Mouse (Mus musculus) myocyte (in vitro differentiated cells): ENCODE results near the gene Gstm7.

Experiments used
- CEBPB ChIP-seq: IDR thresholded peaks from 2 replicates; pipeline ENCODE4 v1.6.1; 2011; ENCODE audit warnings: mild to moderate bottlenecking, moderate library complexity; ENCODE audit not compliant: poor library complexity, insufficient read depth, severe bottlenecking
- MAX ChIP-seq: IDR thresholded peaks from one replicate; pipeline ENCODE4 v1.6.1; 2011; ENCODE audit warnings: low read depth, mild to moderate bottlenecking, control low read depth
- MYOD1 ChIP-seq, 3 experiments: IDR thresholded peaks; one replicate each; pipeline ENCODE4 v1.6.1; 2011; ENCODE audit warnings: control low read depth in 2 of 3, low read depth in 2 of 3, mild to moderate bottlenecking in 2 of 3, moderate library complexity in 1 of 3; ENCODE audit not compliant: insufficient read length in 2 of 3, control insufficient read depth in 1 of 3
- POLR2A ChIP-seq: IDR thresholded peaks from one replicate; pipeline ENCODE4 v1.6.1; 2011; ENCODE audit warnings: low read depth, mild to moderate bottlenecking, control low read depth, moderate library complexity; ENCODE audit not compliant: insufficient read length
- POLR2AphosphoS2 ChIP-seq: IDR thresholded peaks from one replicate; pipeline ENCODE4 v1.6.1; 2011; ENCODE audit warnings: low read depth, control low read depth; ENCODE audit not compliant: insufficient read length
- REST ChIP-seq: IDR thresholded peaks from one replicate; pipeline ENCODE4 v1.6.1; 2011; ENCODE audit warnings: mild to moderate bottlenecking, control low read depth, moderate library complexity; ENCODE audit not compliant: insufficient read depth, insufficient read length
- TCF12 ChIP-seq: IDR thresholded peaks from one replicate; pipeline ENCODE4 v1.6.1; 2011; ENCODE audit warnings: mild to moderate bottlenecking, control low read depth; ENCODE audit not compliant: poor library complexity, insufficient read depth, severe bottlenecking
- TCF3 ChIP-seq: IDR thresholded peaks from one replicate; pipeline ENCODE4 v1.6.1; 2011; ENCODE audit warnings: low read depth, control low read depth; ENCODE audit not compliant: insufficient read length

DNA sequence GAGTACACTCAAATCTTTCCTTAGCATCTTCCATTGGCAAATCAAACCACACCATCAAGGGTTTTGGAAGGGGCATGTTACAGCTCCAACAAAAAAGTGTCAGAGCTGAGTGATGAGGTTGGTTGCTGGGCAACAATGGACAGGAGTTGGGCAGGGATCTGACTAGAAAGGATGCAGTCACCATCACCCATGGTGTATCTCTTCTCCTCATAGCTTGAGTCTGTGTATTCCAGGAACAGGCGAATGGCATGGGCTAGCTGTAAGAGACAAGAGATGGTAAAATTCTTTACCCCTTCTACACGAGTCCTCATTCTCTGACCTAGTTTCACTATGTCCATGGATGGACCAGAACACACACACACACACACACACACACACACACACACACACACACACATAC, 483 bp downstream of the Gstm7 start:
- TF ChIP-seq POLR2A (no peak), POLR2AphosphoS2 (no peak), REST (no peak), TCF12 (no peak), MAX (no peak), MYOD1 (IDR thresholded peaks at IDR 0.05; ENCODE audit: control insufficient read depth in 1 of 3, insufficient read length in 2 of 3, low read depth in 2 of 3) (no peak), CEBPB (no peak), TCF3 (no peak)
